Mouse (Mus musculus): ENCODE results near the gene 1700001P01Rik.
"Not testable (repeated sequence)": the region's sequence is repeated elsewhere in the genome, so short reads cannot be mapped to it uniquely, and the experiment has no call there.

Gene 1700001P01Rik

GRCm38 (mm10) chr11:97744063-97744717 is 31.5 kb downstream of the 1700001P01Rik start, which contains the start of gene Pip4k2b:
TSS of gene Pip4k2b (minus strand) at chr11:97744704.
- DNase-seq = peak; percentile 74

- DNase-seq = no peak
Observed at GRCm38 (mm10) chr11:97743423-97743822, 32.3 kb downstream of the 1700001P01Rik start.

GRCm38 (mm10) chr11:97742591-97742990 is 33.1 kb downstream of the 1700001P01Rik start:
- no peak for DNase-seq

- DNase-seq = no peak
Observed at GRCm38 (mm10) chr11:97742157-97742556, 33.6 kb downstream of the 1700001P01Rik start.

GRCm38 (mm10) chr11:97740190-97740589 is 35.5 kb downstream of the 1700001P01Rik start:
- DNase-seq = peak; percentile 74

- DNase-seq = no peak
Observed at GRCm38 (mm10) chr11:97739155-97739554, 36.6 kb downstream of the 1700001P01Rik start.

GRCm38 (mm10) chr11:97738703-97739102 is 37.0 kb downstream of the 1700001P01Rik start:
- no peak for DNase-seq

GRCm38 (mm10) chr11:97737600-97737999 is 38.1 kb downstream of the 1700001P01Rik start:
- no peak for DNase-seq

- DNase-seq = no peak
Observed at GRCm38 (mm10) chr11:97736645-97737044, 39.1 kb downstream of the 1700001P01Rik start.

- DNase-seq = not testable (repeated sequence)
Observed at GRCm38 (mm10) chr11:97734810-97735209, 40.9 kb downstream of the 1700001P01Rik start.

- DNase-seq = no peak
Observed at GRCm38 (mm10) chr11:97733689-97734088, 42.0 kb downstream of the 1700001P01Rik start.

- DNase-seq = no peak
Observed at GRCm38 (mm10) chr11:97728730-97729129, 47.0 kb downstream of the 1700001P01Rik start.

- no peak for DNase-seq
Observed at GRCm38 (mm10) chr11:97728311-97728710, 47.4 kb downstream of the 1700001P01Rik start.

GRCm38 (mm10) chr11:97723709-97724108 is 52.0 kb downstream of the 1700001P01Rik start:
- DNase-seq = peak; percentile 49

Data from kidney, postnatal 10 days (tissue).